Mouse (Mus musculus): ENCODE measurements around the gene Rtkn2. TPM values are rescaled to one million over a fixed set of nuclear protein-coding genes. Genes with fewer than 3 reads are reported as not detected.

The Rtkn2 gene
- 1 to 10 TPM in 1 of 2 experiments, under 1 TPM in 1; 0.45 to 1.1 TPM for total RNA-seq (2021)
- long read RNA-seq, experiment 1, partial matches to known transcripts: 0 of 1 reads
- long read RNA-seq, experiment 1, other reads (novel, unspliced or antisense): 0 of 1 reads
- long read RNA-seq, experiment 2, partial matches to known transcripts: 1 of 1 reads
- long read RNA-seq, experiment 2, other reads (novel, unspliced or antisense): 0 of 1 reads

DNA sequence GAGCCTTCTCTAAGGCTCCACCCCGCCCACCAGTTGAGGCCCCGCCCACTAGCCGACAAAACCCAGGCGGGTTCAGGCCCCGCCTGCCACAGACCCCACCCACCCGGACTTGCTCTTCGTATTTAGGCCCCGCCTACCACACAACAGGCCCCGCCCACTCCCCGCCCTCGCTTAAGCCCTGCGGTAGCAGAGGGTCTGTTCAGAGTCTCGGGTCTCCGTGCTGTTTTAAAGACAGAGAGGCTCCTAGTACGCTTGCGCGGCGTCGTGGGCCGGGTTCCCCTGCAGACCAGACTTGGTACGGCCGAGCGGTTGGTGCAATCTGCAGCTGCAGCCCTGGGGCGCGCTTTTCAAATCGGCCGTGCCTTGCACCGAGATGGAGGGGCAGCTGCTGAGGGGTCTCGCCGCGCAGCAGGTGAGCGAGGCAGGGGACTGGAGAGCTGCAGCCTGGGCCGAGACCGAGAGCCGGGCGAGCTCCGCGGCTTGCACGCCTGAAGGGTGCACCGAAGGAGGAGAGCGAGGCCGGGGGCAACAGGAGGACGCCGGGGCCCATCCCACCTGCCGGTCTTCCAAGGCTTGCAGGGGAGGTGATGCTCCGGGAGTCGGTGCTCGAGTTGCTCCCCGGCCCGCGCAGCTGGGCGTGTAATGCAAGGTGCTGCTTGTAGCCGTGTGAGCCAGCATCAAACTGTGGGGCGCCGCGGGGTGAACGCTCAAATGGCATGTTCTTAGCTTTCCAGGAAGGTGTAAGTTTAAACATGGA is at the start of gene Rtkn2:
Gene Rtkn2 (plus strand): TSS at position 170 of the 757 bp plus-strand sequence.
- intact Hi-C loops (cut with DNase I): loop anchor here (5.0 to 10.0 kb wide), 3 partner anchors 445 to 1115 kb away; partner anchors contain the start of gene Egr2
- peak; percentile 85 to 89 for DNase-seq

DNA sequence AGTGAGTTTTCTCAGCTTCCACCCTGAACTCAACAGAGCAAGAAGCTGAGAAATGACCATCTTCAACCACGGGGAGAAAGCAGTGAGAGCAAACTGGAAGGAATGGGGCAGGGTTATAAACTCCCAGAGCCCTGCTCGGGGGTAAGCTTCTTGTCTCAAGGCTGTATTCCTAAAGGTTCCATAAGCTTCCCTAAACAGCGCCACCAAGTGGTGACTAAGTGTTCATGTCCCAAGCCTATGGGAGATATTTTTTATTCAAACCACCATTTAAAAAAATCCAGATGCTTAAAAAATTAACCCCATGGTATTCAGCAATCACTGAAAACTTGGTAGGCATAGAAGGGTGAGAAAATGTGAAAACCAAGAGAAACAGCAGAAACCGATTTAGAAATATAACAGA is 48.0 kb upstream of the Rtkn2 start:
- no peak for DNase-seq
- intact Hi-C loops (cut with DNase I): no loop called here

DNA sequence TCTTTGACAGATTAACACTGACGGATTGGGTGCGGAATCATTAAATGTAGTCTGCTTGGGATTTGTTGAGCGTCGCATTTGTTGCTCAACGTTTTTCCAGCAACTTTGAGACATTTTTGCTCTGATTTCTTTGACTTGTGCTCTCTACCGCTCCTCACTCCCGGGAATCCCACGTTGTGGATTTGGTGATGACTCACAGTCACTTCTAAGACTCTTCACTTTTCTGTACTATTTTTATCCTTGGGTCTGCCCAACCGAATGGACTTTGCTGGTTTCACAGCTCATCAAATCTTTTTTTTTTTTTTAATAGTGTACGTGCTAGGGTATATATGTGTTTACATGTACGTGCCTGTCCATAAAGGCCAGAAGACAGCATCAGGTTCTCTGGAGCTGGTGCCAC is 46.6 kb upstream of the Rtkn2 start:
- DNase-seq: no peak
- intact Hi-C loops (cut with DNase I): no loop called here

DNA sequence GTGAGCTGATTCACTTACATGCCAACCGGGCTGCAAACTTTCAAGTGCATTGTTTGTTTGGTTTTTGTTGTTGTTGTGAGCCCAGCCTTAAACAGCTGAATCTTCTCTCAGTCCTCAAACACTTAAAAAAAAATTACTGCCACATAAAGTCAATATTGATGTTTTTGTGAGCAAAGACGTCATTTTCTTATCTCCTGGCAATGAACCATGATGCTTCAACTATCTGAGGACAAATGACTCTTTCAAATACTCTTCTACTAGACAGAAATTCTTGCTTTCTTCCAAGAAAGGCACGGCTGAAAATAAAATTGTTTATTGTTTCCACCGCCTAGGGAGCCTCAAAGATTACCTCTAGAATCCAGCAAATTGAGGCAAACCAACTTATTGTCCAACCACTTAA is 42.4 kb upstream of the Rtkn2 start:
- intact Hi-C loops (cut with DNase I): no loop called here
- no peak for DNase-seq

DNA sequence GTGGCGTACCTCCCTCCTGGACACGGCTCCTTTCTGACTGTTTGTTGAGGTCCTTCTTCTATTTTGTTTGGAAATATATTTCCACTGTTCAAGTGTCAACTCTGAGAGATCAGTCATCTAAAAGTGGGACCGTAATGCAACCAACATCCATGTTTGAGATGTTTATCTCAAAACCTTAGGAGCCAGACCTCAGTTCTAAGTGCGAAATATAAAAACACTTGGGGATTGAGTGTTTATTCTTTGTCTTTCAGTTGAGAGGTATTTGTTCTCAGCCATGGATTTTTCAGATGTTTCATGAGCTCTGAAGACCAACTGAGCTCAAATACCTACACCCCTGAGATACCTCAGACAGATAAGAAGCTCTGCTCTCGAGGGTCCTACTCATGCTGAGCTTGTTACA is 41.6 kb upstream of the Rtkn2 start:
- intact Hi-C loops (cut with DNase I): no loop called here
- no peak for DNase-seq

DNA sequence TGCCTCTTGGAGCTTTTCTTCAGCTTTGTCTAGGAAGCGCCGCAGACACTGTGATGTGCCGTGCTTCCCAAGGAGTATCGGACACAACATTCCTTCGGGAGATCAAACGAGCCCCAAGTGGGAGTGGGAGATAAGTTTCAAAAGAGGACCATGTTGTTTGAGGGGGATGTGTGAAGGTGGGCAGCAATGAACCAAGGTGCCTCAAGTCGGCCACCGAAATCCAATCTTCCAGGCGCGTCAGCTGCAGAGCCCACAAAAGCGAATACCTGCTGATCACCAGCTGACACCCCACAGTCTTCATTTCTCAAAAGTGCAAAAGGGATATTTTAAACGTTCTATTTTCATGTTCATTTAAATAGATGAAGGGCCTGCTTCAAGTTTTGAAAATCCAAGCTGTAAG is 39.8 kb upstream of the Rtkn2 start:
- no peak for DNase-seq
- intact Hi-C loops (cut with DNase I): no loop called here

DNA sequence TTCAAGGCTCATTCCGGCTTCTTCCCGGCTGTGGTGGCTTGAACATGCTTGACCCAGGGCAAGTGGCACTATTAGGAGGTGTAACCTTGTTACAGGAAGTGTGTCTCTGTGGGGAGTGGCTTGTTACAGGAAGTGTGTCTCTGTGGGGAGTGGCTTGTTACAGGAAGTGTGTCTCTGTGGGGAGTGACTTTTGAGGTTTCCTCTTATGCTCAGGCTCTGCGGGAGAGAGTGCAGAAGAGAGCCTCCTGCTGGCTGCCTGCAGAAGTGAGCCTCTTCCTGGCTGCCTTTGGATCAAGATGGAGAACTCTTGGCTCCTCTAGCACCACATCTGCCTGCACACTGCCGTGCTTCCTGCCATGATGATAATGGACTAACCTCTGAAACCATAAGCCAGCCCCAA is 35.9 kb upstream of the Rtkn2 start:
- no peak for DNase-seq
- intact Hi-C loops (cut with DNase I): no loop called here

DNA sequence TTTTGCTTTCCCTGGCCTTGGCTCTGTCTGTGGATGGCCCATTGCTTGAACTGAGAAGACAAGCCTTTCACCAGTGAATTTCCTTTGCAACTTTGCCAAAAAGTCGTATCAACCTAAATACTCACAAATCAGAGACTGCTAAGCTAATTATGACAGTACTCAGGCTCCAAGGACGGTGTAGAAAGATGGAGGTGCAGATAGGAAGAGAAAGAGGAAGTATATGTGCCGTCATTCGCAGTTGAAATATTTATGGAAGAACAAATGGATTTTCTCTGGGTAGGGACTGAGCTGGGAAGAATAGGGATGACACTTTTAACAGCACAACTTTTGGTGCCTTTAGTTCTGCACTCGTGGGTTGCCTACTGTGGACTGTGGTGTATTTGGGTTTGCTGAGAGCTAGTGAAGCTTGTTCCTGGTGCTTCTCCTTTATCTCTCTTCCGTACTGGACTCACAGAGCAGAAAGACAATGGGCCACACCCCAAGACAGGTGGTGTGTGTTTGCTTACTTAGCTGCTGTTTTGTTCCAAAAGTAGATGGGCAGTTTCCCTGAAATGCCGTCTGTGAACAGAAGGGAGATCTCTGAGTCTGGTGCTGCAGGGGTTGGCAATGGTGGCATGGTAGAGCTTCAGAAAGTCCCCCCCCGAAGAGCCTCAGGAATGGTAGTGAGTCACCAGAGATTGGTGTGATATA is 29.2 kb upstream of the Rtkn2 start:
- DNase-seq: no peak
- intact Hi-C loops (cut with DNase I): no loop called here

DNA sequence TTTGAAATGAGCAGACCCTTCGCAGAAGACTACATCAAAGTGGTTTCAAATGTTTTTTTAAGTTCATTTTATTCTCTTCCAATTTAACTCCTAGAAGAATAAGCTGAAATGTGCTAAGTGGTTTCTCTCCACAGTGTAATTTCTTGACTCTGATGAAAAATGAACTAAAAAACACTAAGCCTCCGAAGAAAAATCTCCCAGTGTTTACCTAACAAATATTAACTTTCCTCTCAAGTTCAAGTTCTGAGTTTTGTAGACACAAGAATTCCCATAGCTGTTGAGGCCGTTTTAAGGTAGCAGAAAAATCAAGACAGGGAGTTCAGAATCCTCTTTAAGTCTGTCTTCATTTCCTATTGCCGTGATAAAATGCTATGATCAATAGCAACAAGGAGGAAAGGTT is 27.7 kb upstream of the Rtkn2 start:
- no peak for DNase-seq
- intact Hi-C loops (cut with DNase I): no loop called here

DNA sequence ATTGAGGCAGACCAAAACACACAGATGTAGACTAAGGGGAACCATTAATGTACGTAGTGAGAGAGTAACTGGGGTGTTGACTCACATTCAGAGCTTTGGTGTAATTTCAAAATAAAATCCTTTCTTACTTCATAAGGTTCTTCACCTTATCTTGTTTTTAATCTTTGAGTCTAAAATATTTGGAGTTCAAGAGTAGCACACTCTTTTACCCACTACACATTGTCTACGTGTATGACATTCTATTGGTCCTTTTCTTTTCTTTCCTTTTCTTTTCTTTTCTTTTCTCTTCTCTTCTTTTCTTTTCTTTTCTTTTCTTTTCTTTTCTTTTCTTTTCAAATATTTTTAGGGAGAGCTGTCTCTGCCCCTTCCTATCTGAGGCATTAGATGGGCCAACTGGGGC is 23.4 kb upstream of the Rtkn2 start:
- intact Hi-C loops (cut with DNase I): no loop called here
- DNase-seq: no peak

DNA sequence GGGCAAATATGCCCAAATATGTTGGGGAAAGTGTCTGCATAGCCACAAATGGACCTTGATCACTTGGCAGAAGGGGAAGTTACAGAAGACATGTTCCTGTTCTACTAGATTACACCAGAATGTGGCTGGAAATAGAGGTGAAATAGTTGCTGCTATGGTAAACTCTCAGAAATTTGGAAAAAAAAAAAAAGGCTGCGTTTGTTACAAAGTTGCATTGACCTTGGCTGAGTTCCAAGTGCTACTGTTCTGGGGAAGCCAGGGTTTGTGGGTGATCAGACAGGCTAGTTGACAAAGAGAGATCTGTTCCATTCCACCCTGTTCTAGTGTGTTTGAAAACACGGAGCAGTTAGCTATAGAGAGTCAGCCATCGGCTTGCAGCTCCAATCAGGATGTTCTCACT is 19.4 kb upstream of the Rtkn2 start:
- DNase-seq: no peak
- intact Hi-C loops (cut with DNase I): no loop called here

DNA sequence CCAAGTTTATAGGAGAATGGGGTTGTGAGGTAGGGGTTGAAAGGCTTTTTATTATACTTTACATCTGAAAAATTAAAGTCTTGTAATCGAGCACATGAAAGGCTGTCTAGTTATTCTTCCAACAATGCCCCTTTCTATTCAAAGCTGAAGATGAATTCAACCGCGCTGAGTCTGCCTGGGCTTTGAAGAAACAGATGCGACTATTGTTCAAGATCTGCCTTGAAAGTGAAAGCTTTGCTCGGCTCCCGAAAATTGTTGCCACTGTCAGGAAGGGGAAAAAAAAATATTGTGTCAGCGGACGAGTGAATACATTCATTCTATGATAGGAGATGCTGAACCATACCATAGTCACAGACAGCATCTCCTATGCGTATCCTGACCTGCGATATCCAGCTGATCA is 16.9 kb upstream of the Rtkn2 start:
- intact Hi-C loops (cut with DNase I): no loop called here
- no peak for DNase-seq

DNA sequence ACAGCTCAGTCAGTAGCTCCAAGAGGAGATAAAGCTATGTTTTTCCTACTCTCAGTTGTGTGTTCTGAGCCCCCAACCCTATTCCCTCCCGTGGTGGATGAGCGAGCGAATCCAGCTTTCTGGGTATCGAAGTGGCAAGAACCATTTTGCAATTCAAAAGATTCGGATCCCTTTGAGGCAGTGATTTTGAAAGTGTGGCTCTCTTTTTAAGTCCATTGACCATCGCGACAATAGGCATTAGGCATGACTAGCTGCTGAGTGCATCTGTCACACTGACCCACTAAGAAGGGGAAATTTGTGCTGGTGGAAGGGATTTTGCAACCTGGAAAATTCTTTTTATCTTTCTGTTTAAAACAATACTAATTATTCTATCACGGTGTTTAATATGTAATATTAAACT is 15.3 kb upstream of the Rtkn2 start:
- intact Hi-C loops (cut with DNase I): no loop called here
- no peak for DNase-seq

DNA sequence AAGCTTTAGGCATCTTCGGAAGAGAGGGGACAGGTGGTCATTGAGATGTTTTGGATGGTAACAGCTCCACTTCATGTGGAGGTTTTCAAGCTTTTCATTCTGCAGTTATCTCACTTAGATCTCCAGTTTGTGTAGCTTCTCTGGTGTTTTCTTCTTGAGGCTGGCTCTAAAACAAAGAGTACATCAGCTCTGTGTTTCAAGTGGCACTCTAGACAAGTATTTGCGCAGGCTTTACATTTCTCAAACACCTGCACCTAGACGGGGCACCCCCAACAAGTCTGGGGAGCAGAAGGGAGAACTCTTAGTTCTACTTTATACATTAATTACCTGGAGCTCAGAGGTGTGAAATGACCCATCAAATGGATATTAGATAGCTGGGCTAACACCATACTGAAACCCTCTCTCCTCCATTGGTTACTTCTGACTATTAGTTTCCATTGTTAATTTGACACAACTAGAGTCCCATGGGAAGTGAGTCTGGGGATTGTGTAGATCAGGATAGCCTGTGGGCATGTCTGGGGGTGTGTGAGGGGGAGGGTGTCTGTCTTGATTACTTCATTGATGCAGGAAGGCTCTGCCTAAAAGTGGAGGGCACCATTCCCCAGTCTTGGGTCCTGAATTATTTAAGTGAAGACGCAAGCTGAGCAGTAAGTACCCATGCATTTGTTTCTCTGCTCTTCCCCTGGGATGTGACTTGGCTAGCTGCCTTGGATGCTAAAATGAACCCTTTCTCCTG is 14.0 kb upstream of the Rtkn2 start:
- intact Hi-C loops (cut with DNase I): no loop called here
- DNase-seq: no peak

DNA sequence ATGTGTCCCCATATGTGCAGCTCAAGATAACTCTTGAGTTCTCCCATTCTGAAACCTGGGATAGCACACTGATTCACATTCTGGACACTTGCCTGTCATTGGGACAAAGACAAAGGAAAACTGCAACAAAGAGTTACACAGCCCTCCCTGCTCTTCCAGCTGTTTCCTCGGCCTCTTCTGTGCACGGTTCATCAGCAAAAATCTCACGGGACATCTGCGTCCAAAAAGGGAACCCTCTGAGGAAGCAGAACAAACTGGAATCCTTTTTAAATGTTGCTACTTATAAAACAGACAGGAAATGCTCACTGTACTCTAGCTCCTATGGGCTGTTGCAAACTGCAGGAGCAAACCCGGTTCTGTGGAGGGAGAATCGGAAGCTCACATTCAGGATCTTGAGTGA is 13.3 kb upstream of the Rtkn2 start:
- DNase-seq: peak; percentile 22 to 42
- intact Hi-C loops (cut with DNase I): no loop called here

DNA sequence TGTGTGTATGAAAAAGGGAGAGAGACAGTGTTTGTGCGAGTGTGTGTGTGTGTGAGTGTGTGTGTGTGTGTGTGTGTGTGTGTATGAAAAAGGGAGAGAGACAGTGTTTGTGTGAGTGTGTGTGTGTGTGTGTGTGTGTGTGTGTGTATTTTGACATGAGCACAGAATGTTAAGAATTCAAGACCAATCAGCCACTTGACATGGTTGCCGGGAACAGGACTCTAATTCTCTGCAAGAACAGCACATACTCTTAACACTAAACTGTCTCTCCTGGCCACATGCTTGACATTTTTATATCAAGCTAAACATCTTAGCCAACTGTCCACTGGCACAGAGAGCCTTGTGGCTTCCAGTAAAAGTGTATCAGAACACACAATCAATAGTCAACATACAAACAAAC is 12.4 kb upstream of the Rtkn2 start:
- intact Hi-C loops (cut with DNase I): no loop called here
- DNase-seq: no peak

DNA sequence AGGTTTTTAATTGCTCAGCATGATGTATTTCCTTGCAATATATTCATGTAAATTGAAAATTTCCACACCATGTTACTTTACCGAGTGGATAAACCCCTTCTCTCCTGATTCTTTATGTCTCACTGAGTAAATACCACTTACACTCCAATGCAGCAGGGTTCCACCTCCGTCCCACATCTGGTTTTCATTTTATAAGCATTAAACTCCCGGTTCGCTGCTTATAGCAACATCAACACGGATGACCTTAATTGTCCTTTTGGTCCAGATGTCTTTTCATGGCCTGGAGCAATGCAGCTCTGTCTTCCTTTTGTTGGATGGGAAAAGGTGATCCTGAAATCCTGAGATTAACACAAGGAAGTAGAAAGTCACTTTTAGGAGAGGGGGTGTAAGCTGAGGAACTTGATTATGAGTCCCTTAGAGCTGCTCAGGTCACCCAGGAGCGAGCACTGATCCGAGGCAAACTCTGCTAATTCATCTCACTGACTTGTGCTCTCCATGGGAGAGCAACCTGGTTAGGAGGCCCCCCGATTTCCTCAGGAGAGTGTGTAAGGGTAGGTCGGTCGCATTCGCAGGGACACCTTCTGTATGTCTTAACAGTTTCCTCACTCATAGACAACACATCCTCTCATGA is 8.1 kb upstream of the Rtkn2 start:
- no peak for DNase-seq
- intact Hi-C loops (cut with DNase I): no loop called here

DNA sequence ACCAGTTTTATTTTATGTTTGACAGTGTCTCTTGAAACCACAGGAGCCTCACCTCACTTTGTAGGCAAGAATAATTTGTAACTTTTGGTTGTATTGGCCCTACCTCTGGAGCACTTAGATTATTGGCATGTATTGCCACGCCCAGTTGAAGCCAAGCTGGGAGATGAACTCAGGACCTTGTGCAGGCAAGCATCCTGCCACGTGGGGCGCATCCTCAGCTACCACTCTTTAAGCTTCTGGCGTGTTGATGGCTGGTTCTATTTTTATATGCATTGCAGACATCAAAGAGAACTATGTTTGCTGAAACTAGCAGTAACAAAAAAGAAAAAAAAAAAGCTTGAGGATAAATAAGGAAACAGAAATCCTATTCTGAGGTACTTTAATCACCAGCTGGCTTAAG is 2.1 kb upstream of the Rtkn2 start:
- DNase-seq: no peak
- intact Hi-C loops (cut with DNase I): no loop called here

DNA sequence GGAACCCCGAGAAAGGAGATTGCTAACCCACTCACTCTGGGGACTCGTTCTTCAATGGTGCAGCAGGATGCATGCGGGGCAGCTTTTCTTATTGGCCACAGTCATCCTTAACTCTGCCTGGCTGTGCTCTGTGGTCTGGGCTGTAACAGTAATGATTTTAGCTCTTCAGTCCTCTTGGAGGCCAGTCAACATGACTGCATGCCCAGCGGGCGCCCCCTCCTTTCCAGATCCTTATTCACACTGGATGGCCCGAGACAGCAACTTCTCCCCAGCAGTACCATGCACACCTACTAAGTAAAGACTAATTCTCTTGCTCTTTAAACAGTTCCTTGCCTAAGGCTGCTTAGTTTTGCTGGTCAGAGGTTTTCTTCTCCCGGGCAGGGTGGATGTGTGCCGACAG is 4.4 kb downstream of the Rtkn2 start:
- intact Hi-C loops (cut with DNase I): loop anchor here (2.0 to 10.0 kb wide), 5 partner anchors 111 to 1119 kb away; partner anchors contain the start of gene Egr2
- DNase-seq: no peak

DNA sequence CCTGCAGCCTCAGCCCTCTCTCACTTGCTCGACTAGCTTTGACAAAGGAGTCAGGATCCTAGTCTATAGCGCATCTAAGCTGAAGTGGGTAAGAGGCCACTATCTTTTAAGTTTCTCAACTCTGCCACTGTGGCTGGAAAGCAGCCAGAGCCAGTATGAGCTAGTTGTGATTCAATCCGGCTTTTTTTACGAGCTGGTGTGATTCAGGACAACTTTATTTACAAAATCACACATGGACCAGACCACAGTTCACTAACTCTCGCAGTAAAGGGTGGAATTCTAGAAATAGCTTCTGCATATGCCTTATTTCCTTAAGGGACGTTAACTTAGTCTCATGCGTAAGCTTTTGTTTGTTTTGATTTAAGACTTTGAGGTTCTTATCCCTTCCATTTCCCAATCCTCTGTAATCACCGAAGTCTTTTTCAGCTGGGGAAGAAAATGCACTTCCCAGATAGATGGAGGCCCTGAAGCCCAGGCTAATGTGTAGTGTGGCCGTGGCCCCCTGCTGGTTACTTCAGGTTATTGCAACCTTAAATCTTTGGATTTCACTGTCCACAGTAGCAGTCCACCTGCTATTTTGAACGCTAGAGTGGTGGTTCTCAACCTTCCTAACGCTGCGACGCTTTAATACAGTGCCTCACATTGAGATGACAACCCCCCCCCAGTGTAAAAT is 5.0 kb downstream of the Rtkn2 start:
- DNase-seq: peak; percentile 46 to 69
- intact Hi-C loops (cut with DNase I): loop anchor here (2.0 to 10.0 kb wide), 5 partner anchors 112 to 1120 kb away; partner anchors contain the start of gene Egr2

Measured in heart, postnatal 14 days (tissue).